Mouse (Mus musculus): Measurements from ENCODE around the gene Acox3.

DNA sequence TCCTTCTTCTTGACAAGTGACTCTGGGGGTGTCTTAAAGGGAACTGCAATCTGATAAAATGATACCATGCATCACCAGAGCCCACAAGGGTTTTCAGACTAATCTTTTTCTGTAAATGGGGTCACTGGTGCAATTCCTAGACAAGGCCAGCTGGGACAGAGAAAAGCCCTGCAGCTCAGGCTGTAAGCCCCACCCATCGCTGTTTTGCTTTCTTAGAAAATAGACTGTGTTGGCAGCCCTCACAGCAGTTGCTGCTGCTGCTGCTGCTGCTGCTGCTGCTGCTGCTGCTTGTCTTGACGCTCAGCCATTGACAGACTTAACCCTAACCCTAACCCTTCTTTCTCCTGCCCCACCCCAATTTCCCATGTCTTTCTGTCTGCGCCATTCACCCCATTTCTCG, 43.3 kb upstream of the Acox3 start:
- no peak for TF ChIP-seq CTCF (conservative IDR thresholded peaks at IDR 0.05; ENCODE audit: low read length)
- TF ChIP-seq NANOG (IDR thresholded peaks at IDR 0.05; ENCODE audit: borderline replicate concordance, low read length), result no peak
